Mouse (Mus musculus) forebrain, postnatal 0 days (tissue): ENCODE measurements at regions not wholly inside any gene's neighbourhood (a gene's known extent, or its start where the extent isn't known, plus 50 kb on each side); places are given as distances from the start of the nearest gene placed in this dataset.

ENCODE experiments used
- ATAC-seq: fragments of 200-750 bp; cut with Nextera tagmentation; 2 replicates; pipeline ENCODE4 v1.8.0; 2017; ENCODE audit warnings: mild to moderate bottlenecking, moderate library complexity
- DNase-seq: peaks from one replicate; pipeline ENCODE4 v3.0.0-alpha.2; 2015
- H3K27ac ChIP-seq: fragments of 300-500 bp; sonication (generic); 2 replicates; pipeline ENCODE4 v1.5.1; 2014; ENCODE audit warnings: low read depth, mild to moderate bottlenecking, antibody characterized with exemption, low read length, moderate library complexity, mixed read lengths
- H3K27me3 ChIP-seq: fragments of 300-500 bp; sonication (generic); 2 replicates; pipeline ENCODE4 v1.6.1; 2014; ENCODE audit warnings: mild to moderate bottlenecking, low read length, mixed read lengths; ENCODE audit not compliant: insufficient read depth
- H3K36me3 ChIP-seq: fragments of 300-500 bp; sonication (generic); 2 replicates; pipeline ENCODE4 v1.6.1; 2014; ENCODE audit warnings: mild to moderate bottlenecking, moderate library complexity; ENCODE audit not compliant: insufficient read depth
- H3K4me1 ChIP-seq: fragments of 300-500 bp; sonication (generic); 2 replicates; pipeline ENCODE4 v1.6.1; 2014; ENCODE audit warnings: antibody characterized with exemption; ENCODE audit not compliant: insufficient read depth
- H3K4me2 ChIP-seq: fragments of 300-500 bp; sonication (generic); 2 replicates; pipeline ENCODE4 v1.6.1; 2014; ENCODE audit warnings: low read depth, mild to moderate bottlenecking, moderate library complexity
- H3K4me3 ChIP-seq: fragments of 300-500 bp; sonication (generic); 2 replicates; pipeline ENCODE4 v1.5.1; 2014; ENCODE audit warnings: low read depth, low read length, mixed read lengths
- H3K9ac ChIP-seq: fragments of 300-500 bp; sonication (generic); 2 replicates; pipeline ENCODE4 v1.6.1; 2014; ENCODE audit warnings: mild to moderate bottlenecking
- H3K9me3 ChIP-seq: fragments of 300-500 bp; sonication (generic); 2 replicates; pipeline ENCODE4 v1.6.1; 2016; ENCODE audit warnings: low read length
- CTCF ChIP-seq: sonication (generic); IDR thresholded peaks from 2 replicates; pipeline ENCODE4 v1.5.1; 2016; ENCODE audit warnings: antibody characterized with exemption, control low read depth, low read depth
- WGBS: fragments of 180-500 bp; shearing (Covaris S2); extraction: QIAGEN DNeasy Blood & Tissue Kit; methylation state at CpG from one replicate; pipeline ENCODE4 v1.1.7; 2014; 5-methylcytosine and 5-hydroxymethylcytosine counted together

- Histone ChIP-seq H3K9me3 (no peaks in the 10 kb centered on the region), H3K4me2 (no peak overlapping the region), H3K36me3 (no peaks in the 10 kb centered on the region), H3K4me3 (no peak overlapping the region), H3K27ac (no peak overlapping the region), H3K27me3 (no peaks in the 10 kb centered on the region), H3K4me1 (no peaks in the 10 kb centered on the region), H3K9ac (no peak overlapping the region)
- TF ChIP-seq CTCF = no peak
- DNase-seq (no peak), ATAC-seq (no peak)
- whole genome bisulfite sequencing = 87% methylated on average over 1 of the region's 1 CpGs
These were observed 320.2 kb downstream of the Tfap2b start for GRCm38 (mm10) chr1:19528871-19529270.

- ATAC-seq (no peak), DNase-seq (no peak)
- Histone ChIP-seq H3K4me1 (no peaks in the 10 kb centered on the region), H3K4me3 (no peak overlapping the region), H3K36me3 (no peaks in the 10 kb centered on the region), H3K27ac (no peak overlapping the region), H3K27me3 (no peaks in the 10 kb centered on the region), H3K9me3 (no peaks in the 10 kb centered on the region), H3K9ac (no peak overlapping the region), H3K4me2 (no peak overlapping the region)
- TF ChIP-seq CTCF = no peak
- WGBS = 71% methylated on average over 1 of the region's 1 CpGs
These were observed 322.7 kb downstream of the Tfap2b start for GRCm38 (mm10) chr1:19531406-19531805.

- no peak overlapping the region for H3K27ac ChIP-seq
- no peaks in the 10 kb centered on the region for H3K4me1 ChIP-seq
- H3K9ac ChIP-seq = no peak overlapping the region
- DNase-seq (no peak), ATAC-seq (no peak)
- H3K9me3 ChIP-seq = no peaks in the 10 kb centered on the region
- no peaks in the 10 kb centered on the region for H3K27me3 ChIP-seq
- no peak overlapping the region for H3K4me2 ChIP-seq
- 55% methylated on average over 2 of the region's 2 CpGs for WGBS
- no peak overlapping the region for H3K4me3 ChIP-seq
- no peaks in the 10 kb centered on the region for H3K36me3 ChIP-seq
- no peak for TF ChIP-seq CTCF
These were observed 326.3 kb downstream of the Tfap2b start for GRCm38 (mm10) chr1:19534990-19535389.

GRCm38 (mm10) chr1:19543011-19543410, 334.3 kb downstream of the Tfap2b start:
- H3K4me3 ChIP-seq = no peak overlapping the region
- no peak overlapping the region for H3K9ac ChIP-seq
- 70% methylated on average over 1 of the region's 1 CpGs for WGBS
- ATAC-seq (no peak), DNase-seq (no peak)
- H3K4me1 ChIP-seq = no peaks in the 10 kb centered on the region
- no peaks in the 10 kb centered on the region for H3K27me3 ChIP-seq
- H3K9me3 ChIP-seq = no peaks in the 10 kb centered on the region
- TF ChIP-seq CTCF = no peak
- H3K4me2 ChIP-seq = no peak overlapping the region
- H3K36me3 ChIP-seq = no peaks in the 10 kb centered on the region
- no peak overlapping the region for H3K27ac ChIP-seq

- H3K9ac ChIP-seq = no peak overlapping the region
These were observed 357.0 kb downstream of the Tfap2b start for GRCm38 (mm10) chr1:19565755-19566154.

GRCm38 (mm10) chr1:19583071-19584034, 374.6 kb downstream of the Tfap2b start:
- WGBS = 42% methylated on average over 12 of the region's 12 CpGs

More at GRCm38 (mm10) chr1:19565755-19566154, 357.0 kb downstream of the Tfap2b start:
- Histone ChIP-seq H3K9me3 (no peaks in the 10 kb centered on the region), H3K4me2 (no peak overlapping the region), H3K27ac (no peak overlapping the region), H3K4me1 (no peaks in the 10 kb centered on the region), H3K4me3 (no peak overlapping the region), H3K27me3 (no peaks in the 10 kb centered on the region), H3K36me3 (no peaks in the 10 kb centered on the region)
- no peak for ATAC-seq
- DNase-seq = no peak
- no peak for TF ChIP-seq CTCF
- 45% methylated on average over 3 of the region's 3 CpGs for WGBS

GRCm38 (mm10) chr1:19605506-19605905, 396.8 kb downstream of the Tfap2b start:
- Histone ChIP-seq H3K4me1 (no peaks in the 10 kb centered on the region), H3K9ac (no peak overlapping the region), H3K36me3 (no peaks in the 10 kb centered on the region), H3K4me2 (no peak overlapping the region), H3K4me3 (no peak overlapping the region), H3K27ac (no peak overlapping the region), H3K27me3 (no peaks in the 10 kb centered on the region), H3K9me3 (no peaks in the 10 kb centered on the region)
- TF ChIP-seq CTCF = no peak
- no peak for DNase-seq
- 63% methylated on average over 7 of the region's 7 CpGs for WGBS
- no peak for ATAC-seq

More at GRCm38 (mm10) chr1:19583071-19584034, 374.6 kb downstream of the Tfap2b start:
- no peak for TF ChIP-seq CTCF
- ATAC-seq (no peak), DNase-seq (peak; percentile 1)
- Histone ChIP-seq H3K9ac (no peak overlapping the region), H3K4me2 (no peak overlapping the region), H3K4me1 (no peaks in the 10 kb centered on the region), H3K9me3 (no peaks in the 10 kb centered on the region), H3K4me3 (no peak overlapping the region), H3K36me3 (no peaks in the 10 kb centered on the region), H3K27ac (no peak overlapping the region), H3K27me3 (no peaks in the 10 kb centered on the region)
